Mouse (Mus musculus): ENCODE results near the gene Adnp. TPM values are rescaled to one million over a fixed set of nuclear protein-coding genes. Genes with fewer than 3 reads are reported as not detected.

Gene Adnp
- polyA plus RNA-seq, 2 experiments: 0.51 to 7.5 TPM

DNA sequence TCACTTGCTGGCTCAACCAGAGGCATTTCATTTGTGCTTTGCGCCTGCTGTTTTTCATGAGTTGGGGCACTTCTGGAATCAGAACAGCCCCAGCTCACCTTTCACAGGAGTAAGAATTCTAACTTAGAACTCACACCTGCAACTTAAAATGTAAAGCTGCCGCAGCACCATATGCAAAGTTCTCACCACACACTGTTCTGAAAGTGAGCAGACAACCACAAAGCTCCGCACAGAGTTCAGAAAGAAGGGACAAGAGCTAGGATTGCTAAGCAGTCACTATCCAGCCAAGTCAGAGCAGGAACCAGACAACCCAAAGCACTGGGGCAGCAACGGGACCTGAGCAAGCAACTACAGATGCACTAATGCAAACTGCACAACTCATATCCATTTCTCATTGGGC, 7.4 kb downstream of the Adnp start:
- no peak overlapping the region for H3K27ac ChIP-seq
- 85% methylated on average over 4 of the region's 4 CpGs for WGBS (ENCODE audit: insufficient replicate concordance)
- H3K36me3 ChIP-seq (replicated peaks; ENCODE audit: control insufficient read depth, insufficient read depth, low read depth): peaks cover 38% of the 10 kb centered on the region
- DNase-seq (ENCODE audit: low read depth in 3 of 3, low spot score in 3 of 3) (no peak), ATAC-seq (ENCODE audit: insufficient read depth) (no peak)
- H3K4me1 ChIP-seq (replicated peaks; ENCODE audit: control insufficient read depth in 2 of 2, insufficient read depth in 2 of 2, low read length in 1 of 2): peaks cover 7 to 28% of the 10 kb centered on the region in 2 experiments
- H3K4me2 ChIP-seq (ENCODE audit: low read depth): no peak overlapping the region
- H3K9me3 ChIP-seq (ENCODE audit: control insufficient read depth, low read length): no peaks in the 10 kb centered on the region
- no peaks in the 10 kb centered on the region for H3K27me3 ChIP-seq (ENCODE audit: control insufficient read depth, insufficient read depth, low read length)
- no peak for TF ChIP-seq EP300 (IDR thresholded peaks at IDR 0.05; ENCODE audit: low read depth)
- TF ChIP-seq CTCF (IDR thresholded peaks at IDR 0.05; ENCODE audit: low read depth): no peak
- H3K9ac ChIP-seq (replicated peaks): no peak overlapping the region
- H3K4me3 ChIP-seq (ENCODE audit: insufficient read depth in 1 of 2, low read depth in 2 of 2, low read length in 2 of 2): no peak overlapping the region

DNA sequence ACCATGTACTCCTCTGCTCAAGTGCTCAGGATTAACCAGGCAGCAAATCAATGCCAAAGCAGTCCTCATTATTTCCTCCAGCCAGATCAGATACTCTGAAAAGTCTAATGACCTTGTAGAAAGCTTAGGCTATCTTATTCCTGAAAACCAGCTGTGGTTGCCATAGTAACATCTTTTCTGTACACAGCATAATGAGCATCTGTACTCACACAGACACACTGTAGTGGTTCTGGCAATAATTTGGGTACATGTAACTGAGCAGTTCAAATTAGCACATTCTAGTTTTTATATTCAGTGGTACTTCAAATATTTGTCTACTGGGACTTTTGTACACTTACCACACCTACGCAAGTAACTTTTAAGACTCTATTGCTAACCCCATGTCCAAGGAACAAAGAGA, 8.5 kb downstream of the Adnp start:
- Histone ChIP-seq H3K9ac (replicated peaks) (no peak overlapping the region), H3K4me3 (ENCODE audit: insufficient read depth in 1 of 2, low read depth in 2 of 2, low read length in 2 of 2) (no peak overlapping the region), H3K27ac (no peak overlapping the region), H3K36me3 (replicated peaks; ENCODE audit: control insufficient read depth, insufficient read depth, low read depth) (peaks cover 32% of the 10 kb centered on the region), H3K4me1 (replicated peaks; ENCODE audit: control insufficient read depth in 2 of 2, insufficient read depth in 2 of 2, low read length in 1 of 2) (peaks cover 7 to 31% of the 10 kb centered on the region in 2 experiments), H3K9me3 (ENCODE audit: control insufficient read depth, low read length) (no peaks in the 10 kb centered on the region), H3K4me2 (ENCODE audit: low read depth) (no peak overlapping the region), H3K27me3 (ENCODE audit: control insufficient read depth, insufficient read depth, low read length) (no peaks in the 10 kb centered on the region)
- ATAC-seq (ENCODE audit: insufficient read depth) (no peak), DNase-seq (ENCODE audit: low read depth in 3 of 3, low spot score in 3 of 3) (no peak)
- WGBS (ENCODE audit: insufficient replicate concordance): 91% methylated on average over 1 of the region's 1 CpGs
- no peak for TF ChIP-seq CTCF (IDR thresholded peaks at IDR 0.05; ENCODE audit: low read depth)
- no peak for TF ChIP-seq EP300 (IDR thresholded peaks at IDR 0.05; ENCODE audit: low read depth)

DNA sequence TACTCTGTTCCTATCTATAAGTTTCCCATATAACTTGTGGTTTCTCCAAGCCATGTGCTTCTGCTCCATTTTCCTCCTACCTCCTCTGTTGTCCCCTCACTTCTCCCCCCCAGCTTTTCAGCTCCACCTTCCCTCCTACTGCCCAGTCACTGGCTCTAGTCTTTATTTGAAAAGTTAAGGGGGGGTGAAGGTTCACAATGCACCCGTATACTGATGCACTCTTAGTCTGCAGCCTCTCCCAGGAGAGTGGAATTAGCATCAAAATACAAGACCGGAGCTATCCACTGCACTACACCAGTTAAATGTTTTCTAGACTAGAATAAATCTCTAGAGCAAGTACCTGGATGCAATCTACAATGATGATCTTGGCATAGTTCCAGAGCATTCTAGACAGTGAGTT, 11.2 kb downstream of the Adnp start:
- H3K9ac ChIP-seq (replicated peaks): no peak overlapping the region
- H3K4me3 ChIP-seq (ENCODE audit: insufficient read depth in 1 of 2, low read depth in 2 of 2, low read length in 2 of 2): no peak overlapping the region
- peaks cover 28% of the 10 kb centered on the region for H3K36me3 ChIP-seq (replicated peaks; ENCODE audit: control insufficient read depth, insufficient read depth, low read depth)
- WGBS (ENCODE audit: insufficient replicate concordance): 67% methylated on average over 2 of the region's 2 CpGs
- no peak overlapping the region for H3K27ac ChIP-seq
- no peaks in the 10 kb centered on the region for H3K9me3 ChIP-seq (ENCODE audit: control insufficient read depth, low read length)
- H3K27me3 ChIP-seq (ENCODE audit: control insufficient read depth, insufficient read depth, low read length): no peaks in the 10 kb centered on the region
- ATAC-seq (ENCODE audit: insufficient read depth) (no peak), DNase-seq (ENCODE audit: low read depth in 3 of 3, low spot score in 3 of 3) (no peak)
- H3K4me2 ChIP-seq (ENCODE audit: low read depth): no peak overlapping the region
- TF ChIP-seq EP300 (IDR thresholded peaks at IDR 0.05; ENCODE audit: low read depth) (no peak), CTCF (IDR thresholded peaks at IDR 0.05; ENCODE audit: low read depth) (no peak)
- H3K4me1 ChIP-seq (replicated peaks; ENCODE audit: control insufficient read depth in 2 of 2, insufficient read depth in 2 of 2, low read length in 1 of 2): peaks cover 4 to 29% of the 10 kb centered on the region in 2 experiments

DNA sequence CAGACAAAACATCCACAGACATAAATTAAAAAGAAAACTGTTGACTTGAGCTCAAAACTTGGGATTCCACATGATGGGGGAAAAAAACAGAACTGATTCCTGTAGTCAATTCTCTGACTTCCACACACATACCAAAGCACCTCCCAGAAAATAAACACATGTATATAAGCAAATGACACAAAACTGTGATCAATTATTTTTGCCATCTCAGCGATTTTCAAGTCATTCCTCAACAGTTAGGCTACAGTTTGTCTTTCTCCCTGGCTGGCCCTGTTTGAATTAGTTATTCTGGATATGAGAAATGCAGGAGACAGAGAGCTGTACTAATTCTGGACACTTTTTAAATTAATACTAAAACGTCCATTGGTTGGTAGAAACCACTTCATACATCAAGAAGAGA, 13.2 kb downstream of the Adnp start:
- 58% methylated on average over 2 of the region's 2 CpGs for WGBS (ENCODE audit: insufficient replicate concordance)
- Histone ChIP-seq H3K27ac (no peak overlapping the region), H3K9me3 (ENCODE audit: control insufficient read depth, low read length) (no peaks in the 10 kb centered on the region), H3K36me3 (replicated peaks; ENCODE audit: control insufficient read depth, insufficient read depth, low read depth) (peaks cover 35% of the 10 kb centered on the region), H3K4me2 (ENCODE audit: low read depth) (no peak overlapping the region), H3K27me3 (ENCODE audit: control insufficient read depth, insufficient read depth, low read length) (no peaks in the 10 kb centered on the region), H3K4me1 (replicated peaks; ENCODE audit: control insufficient read depth in 2 of 2, insufficient read depth in 2 of 2, low read length in 1 of 2) (peaks cover 4 to 20% of the 10 kb centered on the region in 2 experiments; a peak in 3 of 4 replicates), H3K4me3 (ENCODE audit: insufficient read depth in 1 of 2, low read depth in 2 of 2, low read length in 2 of 2) (no peak overlapping the region), H3K9ac (replicated peaks) (no peak overlapping the region)
- DNase-seq (ENCODE audit: low read depth in 3 of 3, low spot score in 3 of 3): no peak
- TF ChIP-seq EP300 (IDR thresholded peaks at IDR 0.05; ENCODE audit: low read depth): no peak
- TF ChIP-seq CTCF (IDR thresholded peaks at IDR 0.05; ENCODE audit: low read depth): no peak
- no peak for ATAC-seq (ENCODE audit: insufficient read depth)

DNA sequence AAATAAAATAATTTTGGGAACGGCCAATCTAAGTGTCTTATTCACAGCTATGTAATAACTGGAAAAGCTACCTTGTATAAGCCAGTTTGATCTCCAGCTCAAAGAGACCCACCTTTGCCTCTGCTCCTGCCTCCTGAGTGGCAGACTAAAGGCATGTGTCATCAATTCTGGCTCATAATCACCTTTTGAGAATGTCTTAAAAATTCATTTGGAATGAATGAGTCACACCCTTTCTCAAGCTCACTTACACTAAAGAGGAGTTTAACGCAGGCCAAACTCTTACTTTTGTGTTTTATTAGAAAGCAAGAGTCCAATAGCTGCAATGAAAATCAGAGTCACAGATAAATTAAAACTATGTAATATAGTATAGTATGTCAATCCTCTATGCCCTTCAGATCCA, 15.1 kb downstream of the Adnp start:
- TF ChIP-seq CTCF (IDR thresholded peaks at IDR 0.05; ENCODE audit: low read depth) (no peak), EP300 (IDR thresholded peaks at IDR 0.05; ENCODE audit: low read depth) (no peak)
- peaks cover 32% of the 10 kb centered on the region for H3K36me3 ChIP-seq (replicated peaks; ENCODE audit: control insufficient read depth, insufficient read depth, low read depth)
- WGBS (ENCODE audit: insufficient replicate concordance): 92% methylated on average over 2 of the region's 2 CpGs
- H3K4me3 ChIP-seq (ENCODE audit: insufficient read depth in 1 of 2, low read depth in 2 of 2, low read length in 2 of 2): no peak overlapping the region
- no peak overlapping the region for H3K9ac ChIP-seq (replicated peaks)
- no peak overlapping the region for H3K4me2 ChIP-seq (ENCODE audit: low read depth)
- no peaks in the 10 kb centered on the region for H3K27me3 ChIP-seq (ENCODE audit: control insufficient read depth, insufficient read depth, low read length)
- peaks cover 4 to 18% of the 10 kb centered on the region in 2 experiments; a peak in 3 of 4 replicates for H3K4me1 ChIP-seq (replicated peaks; ENCODE audit: control insufficient read depth in 2 of 2, insufficient read depth in 2 of 2, low read length in 1 of 2)
- no peaks in the 10 kb centered on the region for H3K9me3 ChIP-seq (ENCODE audit: control insufficient read depth, low read length)
- H3K27ac ChIP-seq: no peak overlapping the region
- DNase-seq (ENCODE audit: low read depth in 3 of 3, low spot score in 3 of 3): no peak
- no peak for ATAC-seq (ENCODE audit: insufficient read depth)
